Mouse (Mus musculus): ENCODE measurements around the gene 4930402H24Rik. TPM values are rescaled to one million over a fixed set of nuclear protein-coding genes. Genes with fewer than 3 reads are reported as not detected.
A peak's percentile ranks its signal among the peaks of the same experiment; 100 is the strongest.

Gene 4930402H24Rik
- polyA plus RNA-seq, 1 experiment from 2014 or later: 40.6 TPM

DNA sequence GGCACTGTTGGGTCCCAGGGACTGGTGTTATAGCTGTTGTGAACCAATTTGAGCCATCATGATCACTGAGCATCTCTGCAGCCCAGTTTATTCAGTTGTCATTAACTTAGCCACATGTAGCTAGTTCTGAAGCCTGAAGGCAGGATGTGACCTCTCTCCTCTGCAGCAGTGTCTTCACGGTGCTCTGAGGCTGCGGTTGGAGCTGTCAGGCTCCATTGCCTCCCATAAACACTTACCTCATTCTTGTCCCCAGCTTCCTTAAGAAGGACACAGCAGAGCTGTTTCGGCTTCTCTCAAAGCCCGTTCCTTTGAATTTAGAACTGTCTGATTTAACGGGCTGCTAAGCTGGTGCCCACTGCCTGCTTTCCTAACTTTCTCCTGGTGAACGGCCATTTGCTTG is 226.3 kb downstream of the 4930402H24Rik start:
- Histone ChIP-seq H3K27me3 (no peaks in the 10 kb centered on the region), H3K27ac (peak overlapping the region; percentile 15), H3K9me3 (replicated peaks) (no peaks in the 10 kb centered on the region), H3K9ac (no peak overlapping the region), H3K4me3 (replicated peaks) (no peak overlapping the region), H3K36me3 (peaks cover 89% of the 10 kb centered on the region), H3K4me1 (no peaks in the 10 kb centered on the region), H3K4me2 (no peak overlapping the region)
- ATAC-seq (replicated peaks; ENCODE audit: low FRiP score): peak; percentile 79
- 53% methylated on average over 6 of the region's 6 CpGs for WGBS

DNA sequence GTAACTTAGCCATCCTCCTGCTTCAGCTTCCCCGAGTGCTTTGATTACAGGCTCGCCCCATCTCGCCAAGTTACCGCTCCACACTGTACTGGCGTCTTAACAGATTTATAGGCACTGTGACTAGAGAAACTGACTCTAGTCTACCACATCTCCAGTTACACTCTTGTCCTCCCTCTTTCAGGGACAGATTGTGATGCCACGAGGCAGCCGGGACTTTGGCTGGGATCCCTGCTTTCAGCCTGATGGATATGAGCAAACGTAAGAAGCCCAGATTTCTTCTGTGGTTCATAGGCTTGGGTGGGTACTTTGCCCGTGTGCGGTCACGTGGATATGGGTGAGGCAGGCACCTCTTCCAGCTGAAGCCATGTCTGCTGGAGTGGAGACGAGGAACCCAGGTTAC is 227.1 kb downstream of the 4930402H24Rik start:
- H3K27ac ChIP-seq: no peak overlapping the region
- H3K4me2 ChIP-seq: no peak overlapping the region
- no peak overlapping the region for H3K4me3 ChIP-seq (replicated peaks)
- ATAC-seq (replicated peaks; ENCODE audit: low FRiP score): no peak
- WGBS: 75% methylated on average over 12 of the region's 12 CpGs
- H3K9ac ChIP-seq: no peak overlapping the region
- H3K4me1 ChIP-seq: no peaks in the 10 kb centered on the region
- peaks cover 96% of the 10 kb centered on the region for H3K36me3 ChIP-seq
- H3K27me3 ChIP-seq: no peaks in the 10 kb centered on the region
- no peaks in the 10 kb centered on the region for H3K9me3 ChIP-seq (replicated peaks)

DNA sequence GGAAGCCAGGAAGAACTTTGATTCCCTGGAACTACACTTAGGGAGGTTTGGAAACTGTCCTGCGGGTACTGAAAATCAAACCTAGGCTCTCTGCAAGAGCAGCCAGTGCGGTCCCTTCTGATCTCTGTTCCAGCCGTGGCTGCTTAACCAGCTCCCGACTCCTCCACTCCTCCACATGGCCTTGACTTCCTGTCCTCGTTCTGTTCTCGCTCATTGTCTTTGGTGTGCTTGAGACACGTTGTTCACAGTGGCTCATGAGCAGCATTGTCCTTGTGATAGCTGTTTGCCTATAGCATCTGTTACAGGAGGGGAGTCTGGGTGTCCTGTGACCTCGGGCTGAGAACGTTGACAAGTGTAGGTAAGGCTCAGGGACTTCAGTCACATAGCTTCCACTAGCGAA is 229.0 kb downstream of the 4930402H24Rik start:
- Histone ChIP-seq H3K9me3 (replicated peaks) (no peaks in the 10 kb centered on the region), H3K4me1 (no peaks in the 10 kb centered on the region), H3K36me3 (peaks cover 98% of the 10 kb centered on the region), H3K27ac (no peak overlapping the region), H3K27me3 (no peaks in the 10 kb centered on the region), H3K9ac (no peak overlapping the region), H3K4me2 (no peak overlapping the region), H3K4me3 (replicated peaks) (no peak overlapping the region)
- ATAC-seq (replicated peaks; ENCODE audit: low FRiP score): no peak
- 42% methylated on average over 10 of the region's 10 CpGs for WGBS

DNA sequence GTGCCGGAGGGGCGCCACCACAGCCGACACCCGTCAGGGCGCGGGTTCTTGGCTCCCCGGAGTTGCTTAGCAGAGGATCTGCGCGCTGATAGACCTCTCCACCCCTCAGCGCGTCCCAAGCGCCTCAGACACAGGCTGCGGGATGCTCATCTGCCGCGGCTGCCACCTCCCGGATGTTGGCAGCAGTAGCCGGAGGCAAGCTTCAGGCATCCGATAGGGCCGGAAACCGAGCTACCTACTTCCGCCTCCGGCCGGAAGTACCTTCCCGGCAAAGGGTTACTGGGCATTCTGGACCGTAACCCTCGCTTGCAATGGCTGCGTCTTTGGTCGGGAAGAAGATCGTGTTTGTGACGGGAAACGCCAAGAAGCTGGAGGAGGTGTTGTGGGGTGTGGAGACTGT is 238.6 kb downstream of the 4930402H24Rik start, which contains the start of gene Itpa:
Itpa (plus strand) TSS at position 52 of the 400 bp plus-strand sequence.
- H3K36me3 ChIP-seq: peaks cover 18% of the 10 kb centered on the region
- under 1% methylated on average over 31 of the region's 31 CpGs for WGBS
- no peaks in the 10 kb centered on the region for H3K9me3 ChIP-seq (replicated peaks)
- peak within 1 kb of the TSS; percentile 74 for H3K4me3 ChIP-seq (replicated peaks)
- no peaks in the 10 kb centered on the region for H3K27me3 ChIP-seq
- ATAC-seq (replicated peaks; ENCODE audit: low FRiP score): peak; percentile 65
- H3K4me2 ChIP-seq: peak within 1 kb of the TSS; percentile 83
- H3K27ac ChIP-seq: peak within 1 kb of the TSS; percentile 89
- peaks cover 42% of the 10 kb centered on the region for H3K4me1 ChIP-seq
- peak within 1 kb of the TSS; percentile 65 for H3K9ac ChIP-seq

DNA sequence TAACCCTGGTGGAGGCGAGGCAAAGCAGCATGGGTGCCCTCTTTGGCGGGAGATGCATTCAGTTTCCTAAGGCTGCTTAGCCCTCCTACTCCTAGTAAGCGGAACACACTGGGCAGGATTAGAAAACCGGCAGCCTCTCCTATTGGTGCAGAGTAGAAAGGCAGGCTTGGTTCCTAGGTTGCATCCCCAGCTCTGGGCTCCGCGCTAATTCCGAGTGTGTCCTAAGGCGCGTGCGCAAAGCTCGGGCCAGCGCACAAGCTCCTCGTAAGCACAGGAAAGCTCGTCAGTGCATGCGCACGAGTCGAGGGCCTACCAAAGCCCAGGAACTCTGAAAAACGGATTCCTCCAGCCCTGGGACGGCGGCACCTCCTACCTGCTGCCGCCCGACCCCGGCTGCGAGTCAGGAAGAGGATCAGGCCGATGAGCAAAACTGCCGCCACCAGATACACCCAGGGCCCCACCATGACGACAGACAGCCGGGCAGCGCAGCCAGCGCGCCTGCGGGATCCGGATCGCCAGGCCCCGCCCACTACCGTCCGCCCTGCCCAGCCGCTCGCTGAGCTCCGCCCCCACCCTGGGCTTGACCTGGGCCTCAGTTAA is 242.0 kb downstream of the 4930402H24Rik start, which contains the start of gene Ddrgk1:
Ddrgk1 (minus strand) TSS at position 558 of the 600 bp plus-strand sequence.
- Histone ChIP-seq H3K9ac (peak within 1 kb of the TSS; percentile 81), H3K27ac (peak within 1 kb of the TSS; percentile 99), H3K4me2 (peak within 1 kb of the TSS; percentile 70), H3K27me3 (no peaks in the 10 kb centered on the region), H3K4me1 (peaks cover 38% of the 10 kb centered on the region), H3K9me3 (replicated peaks) (no peaks in the 10 kb centered on the region), H3K36me3 (peaks cover 34% of the 10 kb centered on the region), H3K4me3 (replicated peaks) (peak within 1 kb of the TSS; percentile 67)
- peak; percentile 96 for ATAC-seq (replicated peaks; ENCODE audit: low FRiP score)
- under 1% methylated on average over 40 of the region's 40 CpGs for WGBS

DNA sequence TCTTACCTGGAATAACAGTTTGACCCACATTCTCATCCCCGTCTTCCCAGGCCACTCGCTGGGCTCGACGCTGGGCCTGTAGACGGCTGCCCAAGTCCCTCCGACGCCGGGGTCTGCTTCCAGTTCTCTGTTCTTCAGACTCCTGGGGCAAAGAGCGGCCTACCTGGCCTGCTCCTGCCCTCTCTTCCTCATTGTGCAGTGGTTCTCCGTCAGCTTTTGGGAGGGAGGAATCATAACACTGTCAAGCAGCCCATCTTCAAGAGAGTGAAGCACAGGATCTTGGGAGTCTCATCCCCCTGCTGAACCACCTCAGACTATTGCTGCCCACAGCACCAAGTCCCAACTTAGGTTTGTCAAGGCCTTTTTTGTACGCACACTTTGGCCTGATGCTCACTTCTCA is 242.9 kb downstream of the 4930402H24Rik start:
- Histone ChIP-seq H3K9ac (peak overlapping the region; percentile 81), H3K36me3 (peaks cover 42% of the 10 kb centered on the region), H3K4me3 (replicated peaks) (peak overlapping the region; percentile 67; the same call in 1 of the 2 replicates), H3K27me3 (no peaks in the 10 kb centered on the region), H3K27ac (peak overlapping the region; percentile 99; the same call in 1 of the 2 replicates), H3K4me1 (peaks cover 31% of the 10 kb centered on the region), H3K4me2 (peak overlapping the region; percentile 70), H3K9me3 (replicated peaks) (no peaks in the 10 kb centered on the region)
- no peak for ATAC-seq (replicated peaks; ENCODE audit: low FRiP score)
- 86% methylated on average over 11 of the region's 11 CpGs for WGBS

DNA sequence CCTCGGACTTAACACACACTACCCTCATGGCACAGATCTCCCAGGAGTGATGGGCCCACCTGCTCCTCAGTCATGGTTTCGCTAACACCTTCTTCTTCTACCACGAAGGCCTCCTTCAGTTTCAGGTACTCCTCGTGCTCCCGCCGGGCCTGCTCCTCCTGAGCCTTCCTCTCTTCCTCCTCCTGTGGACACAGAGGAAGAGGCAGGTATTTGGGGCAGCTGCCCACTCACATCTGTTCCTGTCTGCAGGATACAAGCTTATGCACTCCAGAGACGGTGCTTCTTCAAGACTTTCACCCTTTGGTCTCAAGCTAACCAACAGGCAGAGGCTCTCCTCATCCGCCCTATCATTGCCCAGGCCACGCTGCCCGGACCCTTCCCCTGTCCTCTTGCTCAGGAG is 247.7 kb downstream of the 4930402H24Rik start:
- no peak overlapping the region for H3K27ac ChIP-seq
- peaks cover 91% of the 10 kb centered on the region for H3K36me3 ChIP-seq
- no peak for ATAC-seq (replicated peaks; ENCODE audit: low FRiP score)
- no peaks in the 10 kb centered on the region for H3K27me3 ChIP-seq
- no peaks in the 10 kb centered on the region for H3K9me3 ChIP-seq (replicated peaks)
- no peak overlapping the region for H3K9ac ChIP-seq
- H3K4me2 ChIP-seq: no peak overlapping the region
- 96% methylated on average over 10 of the region's 10 CpGs for WGBS
- no peak overlapping the region for H3K4me3 ChIP-seq (replicated peaks)
- H3K4me1 ChIP-seq: peaks cover 12% of the 10 kb centered on the region

DNA sequence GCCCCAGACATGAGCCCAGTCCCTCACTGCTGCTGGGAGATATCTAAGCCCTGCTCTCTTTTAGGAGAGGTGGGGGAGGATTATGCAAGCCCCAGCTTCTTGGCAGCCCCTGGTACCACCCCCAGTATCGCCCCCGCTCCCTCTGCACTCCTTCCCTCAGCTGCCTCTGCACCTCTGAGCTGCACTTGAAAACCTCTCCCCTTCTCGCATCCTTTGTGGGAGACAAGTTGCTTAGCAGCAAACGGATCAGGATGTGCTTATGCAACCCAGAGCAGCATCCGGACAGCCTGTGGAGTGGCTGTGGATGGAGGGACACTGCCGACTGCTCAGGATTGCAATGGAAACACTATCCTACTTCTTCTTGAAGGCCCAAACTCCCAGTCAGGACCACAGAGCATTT is 248.7 kb downstream of the 4930402H24Rik start:
- Histone ChIP-seq H3K4me2 (no peak overlapping the region), H3K27me3 (no peaks in the 10 kb centered on the region), H3K4me3 (replicated peaks) (no peak overlapping the region), H3K27ac (no peak overlapping the region), H3K36me3 (peaks cover 99% of the 10 kb centered on the region), H3K9me3 (replicated peaks) (no peaks in the 10 kb centered on the region), H3K9ac (no peak overlapping the region), H3K4me1 (peaks cover 2% of the 10 kb centered on the region)
- WGBS: 84% methylated on average over 6 of the region's 6 CpGs
- ATAC-seq (replicated peaks; ENCODE audit: low FRiP score): no peak

DNA sequence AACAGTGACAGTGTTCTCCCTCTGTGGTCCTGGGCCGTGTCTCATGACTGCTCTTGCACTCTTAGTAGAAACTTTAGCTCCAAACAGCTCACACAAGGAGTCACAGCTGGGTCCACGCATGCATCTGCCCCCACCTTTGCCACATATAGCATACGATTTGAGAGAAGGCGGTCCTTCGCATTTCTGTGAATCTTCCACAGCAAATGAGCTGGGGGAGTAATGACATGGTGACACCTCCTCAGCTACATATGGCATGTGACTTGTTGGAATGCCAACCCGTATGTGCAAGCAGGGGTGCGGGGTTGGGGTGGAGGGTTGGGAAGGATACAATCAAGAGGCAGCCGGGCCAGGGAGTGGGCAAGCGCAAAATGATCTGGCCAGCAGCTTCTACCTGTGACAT is 249.7 kb downstream of the 4930402H24Rik start:
- Histone ChIP-seq H3K9ac (no peak overlapping the region), H3K27ac (no peak overlapping the region), H3K27me3 (no peaks in the 10 kb centered on the region), H3K4me3 (replicated peaks) (no peak overlapping the region), H3K36me3 (peaks cover 96% of the 10 kb centered on the region), H3K4me1 (no peaks in the 10 kb centered on the region), H3K4me2 (no peak overlapping the region), H3K9me3 (replicated peaks) (no peaks in the 10 kb centered on the region)
- ATAC-seq (replicated peaks; ENCODE audit: low FRiP score): no peak
- 92% methylated on average over 9 of the region's 9 CpGs for WGBS

Other genes with a start within 250 kb of the 4930402H24Rik start
- gene Ddrgk1, start 241.7 kb downstream of the 4930402H24Rik start, polyA plus RNA-seq (2015; fragmentation: Nextera tagmentation; extraction: Ambion mirVana): 64.7 and 76.8 TPM in 2 replicates
- gene Itpa, start 238.8 kb downstream of the 4930402H24Rik start, polyA plus RNA-seq (2015; fragmentation: Nextera tagmentation; extraction: Ambion mirVana): 118 and 120 TPM in 2 replicates
- gene Slc4a11, start 208.9 kb downstream of the 4930402H24Rik start, polyA plus RNA-seq (2015; fragmentation: Nextera tagmentation; extraction: Ambion mirVana): 2.4 TPM in 2 replicates
- gene Atrn, start 89 bp upstream of the 4930402H24Rik start, polyA plus RNA-seq (2015; fragmentation: Nextera tagmentation; extraction: Ambion mirVana): 6.2 and 8.2 TPM in 2 replicates
- 15.1 and 17.0 TPM in 2 replicates for gene Gfra4, start 136.7 kb upstream of the 4930402H24Rik start, polyA plus RNA-seq (2015; fragmentation: Nextera tagmentation; extraction: Ambion mirVana)
- 3.6 and 4.9 TPM in 2 replicates for gene Adam33, start 157.4 kb upstream of the 4930402H24Rik start, polyA plus RNA-seq (2015; fragmentation: Nextera tagmentation; extraction: Ambion mirVana)
- 0.35 and 0.49 TPM in 2 replicates for gene Siglec1, start 180.4 kb upstream of the 4930402H24Rik start, polyA plus RNA-seq (2015; fragmentation: Nextera tagmentation; extraction: Ambion mirVana)
- 20.3 and 21.3 TPM in 2 replicates for gene Hspa12b, start 220.9 kb upstream of the 4930402H24Rik start, polyA plus RNA-seq (2015; fragmentation: Nextera tagmentation; extraction: Ambion mirVana)
- gene Gm11037, start 227.1 kb upstream of the 4930402H24Rik start, polyA plus RNA-seq (2015; fragmentation: Nextera tagmentation; extraction: Ambion mirVana): not detected in 2 replicates

All from kidney, embryonic 15.5 days (tissue).